Mouse (Mus musculus) neutrophil, adult 5-6 weeks (primary cell): Measurements from ENCODE around the gene Bcl10. TPM values are rescaled to one million over a fixed set of nuclear protein-coding genes. Genes with fewer than 3 reads are reported as not detected.
"Not testable (repeated sequence)": the region's sequence is repeated elsewhere in the genome, so short reads cannot be mapped to it uniquely, and the experiment has no call there.

ENCODE experiments used
- ATAC-seq: fragments of 151-379, 151-347 bp; 2 replicates; pipeline ENCODE4 v1.8.0; 2017; ENCODE audit warnings: mild to moderate bottlenecking, moderate TSS enrichment; ENCODE audit not compliant: insufficient number of reproducible peaks, poor library complexity, low FRiP score, severe bottlenecking; ENCODE audit errors: extremely low read depth
- total RNA-seq: library from RNA; stranded (forward); fragments of 200-1000 nt; gene quantifications from 2 replicates; pipeline ENCODE4 v1.2.3, GENCODE M21; 2017

Gene Bcl10
- total RNA-seq, 1 experiment from 2014 or later: 152 TPM

DNA sequence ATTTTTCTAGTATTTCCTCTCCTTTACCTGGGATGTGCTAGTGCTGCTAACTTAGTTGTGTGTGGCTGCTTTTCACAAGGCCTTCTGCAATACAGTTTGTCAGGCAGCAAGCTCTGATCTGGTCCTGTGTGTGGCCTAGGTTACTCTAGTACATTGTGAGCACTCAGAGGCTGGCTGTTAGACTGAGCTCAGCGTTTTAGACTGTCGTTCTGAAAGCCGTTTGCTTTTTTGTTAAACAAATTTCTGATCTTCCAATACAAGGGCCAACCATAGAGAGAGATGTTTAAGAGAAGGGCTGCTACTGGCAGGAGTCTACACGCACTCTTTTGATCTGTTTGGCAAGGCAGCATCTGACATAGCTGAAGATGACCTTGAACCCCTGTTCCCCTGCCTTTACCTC lies 17.4 kb downstream of the Bcl10 start:
- ATAC-seq: no peak

DNA sequence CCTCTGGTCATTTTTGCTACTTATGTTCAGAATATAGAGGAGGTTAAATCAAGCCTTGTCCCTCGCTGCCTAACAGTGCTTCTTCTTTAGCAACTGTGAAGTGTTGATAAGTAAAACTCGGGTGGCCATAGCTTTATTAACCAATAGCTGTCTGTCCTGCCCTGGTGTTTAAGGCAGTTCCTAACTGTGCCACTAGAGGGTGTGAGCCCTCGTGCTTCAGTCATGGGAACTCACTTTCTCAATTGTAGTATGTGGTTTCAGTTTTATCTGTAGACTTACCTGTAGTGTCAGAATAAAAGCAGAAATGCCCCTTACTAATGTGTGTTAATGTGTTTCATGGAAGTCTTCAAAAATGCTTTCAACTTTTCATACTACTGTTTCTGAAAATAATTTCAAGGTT lies 19.4 kb downstream of the Bcl10 start:
- ATAC-seq: peak; percentile 76

DNA sequence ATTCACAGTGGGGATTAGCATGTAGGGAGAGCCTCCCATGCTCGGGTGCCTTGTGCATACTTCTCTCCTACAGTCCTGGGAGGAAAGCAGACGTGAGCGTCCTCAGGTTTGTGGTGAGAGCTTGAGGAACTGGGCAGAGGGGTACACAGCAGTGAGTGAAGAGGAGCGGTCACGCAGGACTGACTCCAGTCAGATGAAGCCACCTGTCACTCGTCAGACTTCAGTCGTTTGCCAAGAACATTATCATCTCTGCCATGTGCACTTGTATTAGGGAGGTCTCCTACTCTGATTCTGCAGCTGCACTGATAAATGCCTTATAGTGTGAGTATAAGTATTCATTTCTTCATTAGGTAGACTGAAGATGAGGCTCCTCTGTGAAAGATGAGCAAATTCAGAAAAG lies 21.7 kb downstream of the Bcl10 start:
- no peak for ATAC-seq

DNA sequence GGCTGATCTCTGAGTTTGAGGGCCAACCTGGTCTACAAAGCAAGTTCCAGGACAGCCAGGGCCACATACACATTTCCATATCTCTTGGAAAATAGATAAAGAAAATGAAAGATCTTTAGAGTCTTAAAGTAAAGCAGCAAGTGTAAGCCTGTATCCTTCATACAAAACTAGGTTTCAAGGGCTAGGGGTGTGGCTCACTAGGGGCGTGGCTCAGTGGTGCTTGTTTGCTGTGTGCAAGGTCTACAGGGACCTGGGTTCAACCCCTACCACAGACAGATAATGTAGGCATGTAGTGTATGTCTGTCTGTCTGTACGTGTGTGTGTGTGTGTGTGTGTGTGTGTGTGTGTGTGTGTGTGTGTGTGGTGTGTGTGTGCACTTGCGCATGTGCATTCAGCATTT lies 23.3 kb downstream of the Bcl10 start:
- ATAC-seq: no peak

DNA sequence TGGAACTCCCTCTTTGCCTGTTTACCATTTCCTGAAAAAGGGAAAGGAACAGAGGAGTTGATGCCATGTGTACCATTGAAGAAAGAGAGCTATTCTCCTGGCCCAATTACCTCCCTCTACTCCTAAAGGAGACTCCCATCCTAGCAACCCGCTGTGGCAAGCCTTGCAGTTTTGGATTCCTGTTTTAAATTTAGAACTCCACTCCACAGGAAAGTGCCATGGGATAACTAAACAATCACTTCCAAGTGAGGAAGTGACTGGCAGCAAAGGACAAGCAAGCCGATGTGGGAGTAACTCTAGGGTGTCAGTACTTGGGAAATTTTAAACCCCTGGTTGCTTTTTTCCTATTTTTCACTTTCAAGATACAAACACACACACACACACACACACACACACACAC lies 24.1 kb downstream of the Bcl10 start:
- no peak for ATAC-seq

DNA sequence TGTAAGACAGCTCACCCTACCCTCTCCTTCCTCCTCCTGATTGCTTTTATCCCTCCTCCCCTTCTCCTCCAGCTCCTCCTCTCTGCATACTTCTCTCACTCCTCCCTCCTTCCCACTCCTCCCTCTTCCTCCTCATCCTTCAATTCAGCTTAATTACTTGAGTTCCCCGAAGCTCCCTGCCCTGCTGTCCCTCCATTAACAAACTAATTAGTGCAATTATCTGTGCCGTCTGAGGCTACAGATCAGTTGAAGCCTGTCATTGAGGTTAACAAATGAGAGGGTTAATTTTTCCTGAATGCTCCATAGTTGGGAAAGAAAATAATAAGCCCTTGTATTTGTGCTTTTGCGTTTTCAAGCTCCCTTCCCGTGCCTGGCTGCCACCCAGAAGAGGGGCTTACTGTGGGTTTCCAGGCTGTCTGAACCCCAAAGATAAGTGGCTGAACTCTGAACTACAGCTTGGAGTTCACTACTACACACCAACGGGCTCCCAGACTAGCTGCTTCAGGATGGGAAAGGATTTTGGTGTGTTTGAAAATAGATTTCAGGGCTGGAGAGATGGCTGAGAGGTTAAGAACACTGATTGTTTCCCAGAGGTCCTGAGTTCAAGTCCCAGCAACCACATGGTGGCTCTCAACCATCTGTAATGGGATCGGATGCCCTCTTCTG lies 25.1 kb downstream of the Bcl10 start:
- no peak for ATAC-seq

DNA sequence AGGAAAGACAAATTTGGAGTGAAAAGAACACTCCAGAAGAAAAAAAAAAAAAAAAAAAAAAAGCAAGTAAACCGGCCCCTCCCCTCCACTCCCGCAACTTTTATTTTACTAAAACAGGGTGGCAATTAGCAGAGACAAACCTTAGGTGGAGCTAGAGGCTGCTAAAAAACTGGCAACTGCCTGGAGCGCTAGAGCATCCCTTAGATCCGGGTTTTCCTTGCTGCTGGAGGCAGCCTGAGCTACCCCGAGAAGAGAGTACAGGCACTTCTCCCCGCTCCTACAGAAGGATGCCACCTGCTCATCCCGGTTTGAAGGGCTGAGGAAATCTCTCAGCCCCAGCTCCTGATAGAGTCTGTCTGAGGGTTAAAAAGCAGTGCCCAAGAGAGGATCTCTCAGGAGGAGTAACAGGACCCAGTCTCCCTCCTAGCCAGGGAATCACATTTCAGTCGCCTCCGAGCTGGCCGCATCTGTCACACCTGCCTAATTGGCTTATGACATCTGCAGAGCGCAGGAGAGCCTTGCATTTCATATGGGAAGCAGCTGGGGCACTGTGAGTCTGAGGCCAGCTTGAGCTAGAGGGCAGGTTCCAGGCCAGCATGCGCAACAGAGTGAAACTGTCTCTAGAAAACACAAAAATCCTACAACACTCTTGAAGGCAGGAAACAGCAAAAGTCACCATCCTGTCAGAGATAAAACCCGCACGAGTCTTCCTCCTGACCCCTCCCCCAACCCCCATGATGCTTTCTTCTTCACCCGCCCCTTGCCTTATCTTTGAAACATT lies 27.6 kb downstream of the Bcl10 start:
- ATAC-seq: peak; percentile 45

DNA sequence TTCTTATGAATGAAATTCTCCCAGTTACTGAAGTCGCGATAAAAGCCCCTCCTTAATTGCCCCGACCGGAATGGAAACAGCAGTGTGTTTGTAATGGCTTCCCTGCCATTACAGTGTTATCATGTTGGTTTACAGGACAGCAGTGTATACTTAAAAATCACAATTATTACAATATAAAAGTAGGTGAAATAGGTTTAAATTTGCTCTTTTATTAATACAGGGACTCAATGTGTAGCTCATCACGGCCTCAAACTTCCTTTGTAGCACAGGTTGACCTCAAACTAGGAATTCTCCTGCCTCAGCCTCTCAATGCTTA lies 28.2 kb downstream of the Bcl10 start:
- no peak for ATAC-seq

DNA sequence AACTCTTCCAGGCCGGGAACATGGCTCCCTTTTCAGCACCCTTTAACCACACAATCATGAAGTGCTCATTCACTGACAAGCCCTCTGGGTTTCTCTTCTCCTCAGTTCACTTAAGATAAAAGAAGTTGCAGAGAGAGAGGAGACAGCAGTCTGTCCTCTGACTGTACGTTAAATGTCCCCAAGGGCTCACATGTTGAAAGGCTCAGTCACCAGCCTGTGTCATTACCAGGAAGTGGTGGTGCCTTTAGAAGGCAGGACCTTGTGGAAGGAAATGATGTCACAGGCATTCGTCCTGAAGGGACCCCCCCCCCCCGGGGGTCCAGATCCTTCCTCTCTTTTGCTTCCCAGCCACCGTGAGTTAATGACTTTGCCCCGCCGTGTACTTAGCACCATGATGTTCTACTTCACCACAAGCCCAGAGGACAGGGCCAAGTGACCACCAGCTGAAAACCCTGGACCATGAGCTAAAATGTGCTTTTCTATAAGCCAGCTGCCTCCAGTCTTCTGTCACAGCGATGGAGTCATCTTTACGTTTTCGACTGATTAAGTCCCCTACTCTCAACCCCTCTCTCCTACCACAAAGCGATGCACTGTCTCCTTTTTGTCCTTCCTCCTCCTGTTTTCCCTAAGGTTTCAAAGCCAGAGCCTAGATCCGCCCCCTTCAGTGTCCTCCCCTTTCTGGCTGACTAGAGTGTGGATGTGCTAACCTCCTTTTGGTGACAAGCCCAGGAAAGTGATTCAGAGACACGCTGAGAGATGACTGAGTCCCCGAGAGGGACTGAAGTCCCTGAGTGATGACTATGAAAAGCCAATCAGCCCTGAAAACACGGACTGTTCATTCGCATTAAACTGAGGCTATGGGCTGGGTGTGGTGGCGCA lies 28.9 kb downstream of the Bcl10 start:
- ATAC-seq: peak; percentile 52; the same call in 1 of the 2 replicates

DNA sequence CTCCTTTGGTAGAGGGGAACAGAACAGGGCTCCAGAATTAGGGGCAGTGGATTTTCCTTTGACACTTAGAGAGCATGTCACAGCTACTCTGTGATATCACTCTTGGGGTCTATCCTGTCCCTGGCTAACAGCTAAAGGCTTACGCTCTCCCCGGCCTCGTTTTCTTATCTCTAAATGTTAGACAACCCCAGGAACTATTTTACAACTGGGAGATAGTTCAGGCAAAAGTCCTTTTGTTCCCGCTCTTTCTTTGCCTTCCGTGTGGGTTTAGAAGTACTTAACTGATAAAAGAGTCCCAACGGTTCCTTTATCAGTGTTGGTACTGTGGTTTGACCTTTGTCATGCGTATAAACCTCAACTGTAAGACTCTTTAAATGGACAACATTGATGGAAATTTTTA lies 30.3 kb downstream of the Bcl10 start:
- ATAC-seq: no peak

DNA sequence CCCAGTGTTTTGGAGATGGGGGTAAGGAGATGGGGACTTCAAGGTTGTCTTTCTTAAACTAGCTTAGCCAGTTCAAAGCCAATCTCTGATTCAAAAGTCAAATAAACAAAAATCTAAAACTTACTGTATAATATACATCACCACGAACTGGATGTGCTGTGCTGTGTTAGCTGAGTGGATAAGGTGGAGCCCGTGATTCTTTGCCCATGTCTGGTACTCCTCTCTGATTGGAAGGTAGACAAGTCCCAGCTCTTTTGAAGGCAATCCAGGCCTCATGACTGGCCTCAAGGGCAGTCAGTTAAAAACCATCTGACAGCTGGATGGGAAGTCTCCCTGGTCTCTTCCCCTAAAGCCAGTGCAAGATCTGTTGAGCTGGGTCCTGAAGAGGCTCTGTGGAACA lies 30.8 kb downstream of the Bcl10 start:
- ATAC-seq: no peak

DNA sequence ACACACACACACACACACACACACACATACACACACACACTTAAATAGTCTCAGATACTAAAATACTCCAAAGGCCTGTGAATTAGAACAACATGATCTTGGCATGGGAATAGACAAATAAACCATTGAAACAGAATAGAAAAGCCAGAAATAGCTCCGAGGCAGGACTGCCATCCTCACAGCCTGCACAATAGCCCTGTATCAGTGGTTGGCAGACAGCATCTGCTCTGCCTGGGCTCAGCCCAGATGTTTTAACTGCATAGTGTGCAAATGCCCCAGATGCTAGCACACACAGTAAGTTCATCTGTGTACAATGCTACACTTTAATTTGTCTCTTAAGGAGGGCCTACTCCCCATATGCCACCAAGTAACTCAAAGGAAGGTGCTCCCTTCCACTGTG lies 37.2 kb downstream of the Bcl10 start:
- no peak for ATAC-seq

DNA sequence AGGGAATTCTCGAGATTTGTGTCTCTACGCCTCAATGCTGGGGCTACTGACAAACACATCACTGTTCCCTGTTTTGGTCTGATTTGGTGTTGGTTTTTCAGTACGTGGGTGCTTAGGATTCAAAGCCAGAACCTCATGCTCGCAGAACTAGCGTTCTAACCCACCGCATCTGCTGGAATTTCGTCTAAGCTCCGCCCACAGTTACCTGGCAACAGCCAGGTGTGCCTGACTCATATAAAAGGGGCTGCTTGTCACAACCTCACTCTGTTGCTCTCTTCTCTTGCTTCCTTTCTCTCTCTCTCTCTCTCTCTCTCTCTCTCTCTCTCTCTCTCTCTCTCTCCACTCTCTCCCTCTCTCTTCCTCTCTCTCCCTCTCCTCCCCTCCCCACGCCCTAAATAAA lies 39.8 kb downstream of the Bcl10 start:
- no peak for ATAC-seq

DNA sequence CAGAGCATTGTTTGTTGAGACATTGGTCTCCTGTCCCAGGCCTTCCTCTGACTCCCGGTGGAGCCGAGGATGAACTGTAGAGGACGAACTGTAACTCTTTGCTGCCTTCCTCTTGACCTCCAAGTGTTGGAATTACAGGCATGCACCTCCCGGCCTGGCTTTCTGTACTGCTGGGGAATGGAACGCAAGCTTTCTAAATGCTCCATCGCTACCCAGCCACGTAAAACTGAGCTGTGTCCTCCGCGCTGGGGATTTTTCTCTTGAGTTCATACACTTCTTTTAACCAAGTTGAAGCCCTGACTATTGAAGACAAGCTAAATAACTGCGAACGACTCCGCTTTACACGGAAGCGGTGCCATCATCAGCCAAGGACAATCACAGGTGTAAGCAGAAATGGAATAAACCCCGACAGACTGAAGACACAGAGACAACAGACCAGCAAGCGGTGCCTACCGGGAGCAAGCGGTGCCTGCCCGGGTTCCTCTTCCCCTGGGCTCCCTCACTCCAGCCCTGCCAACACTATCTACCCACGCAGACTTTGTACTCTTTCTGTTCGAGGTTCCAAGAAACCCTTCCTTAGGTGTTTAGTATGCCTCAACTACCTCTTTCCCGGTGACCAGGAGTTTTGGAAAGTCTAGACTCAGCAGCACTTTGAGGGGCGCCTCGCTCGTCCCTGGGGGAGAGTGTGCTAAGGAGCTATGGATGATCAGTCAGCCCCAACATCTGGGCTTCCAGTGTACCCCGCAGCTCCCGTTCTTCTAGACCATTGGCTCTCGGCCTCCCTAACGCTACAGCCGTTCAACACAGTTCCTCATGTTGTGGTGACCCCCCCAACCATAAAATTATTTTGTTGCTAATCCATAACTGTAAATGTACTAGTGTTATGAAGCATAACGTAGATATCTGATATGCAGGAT lies 40.8 kb downstream of the Bcl10 start:
- ATAC-seq: no peak

DNA sequence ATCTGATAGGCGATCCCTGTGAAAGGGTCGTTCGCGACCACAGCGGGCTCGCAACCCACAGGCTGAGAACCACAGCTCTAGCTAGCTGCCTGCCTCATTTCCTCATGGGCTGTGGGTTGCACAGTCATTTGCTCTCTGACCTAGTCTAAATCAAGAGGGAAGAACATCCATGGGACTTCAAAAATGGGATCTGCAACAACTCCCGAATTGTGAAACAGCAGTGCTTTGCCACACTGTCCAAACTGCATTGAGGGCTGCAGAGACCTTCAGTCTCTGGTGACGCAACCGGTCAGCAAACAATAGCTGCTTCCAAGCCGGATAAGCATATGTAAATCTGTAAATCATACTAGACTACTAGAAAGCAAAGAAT lies 41.4 kb downstream of the Bcl10 start:
- ATAC-seq: no peak

DNA sequence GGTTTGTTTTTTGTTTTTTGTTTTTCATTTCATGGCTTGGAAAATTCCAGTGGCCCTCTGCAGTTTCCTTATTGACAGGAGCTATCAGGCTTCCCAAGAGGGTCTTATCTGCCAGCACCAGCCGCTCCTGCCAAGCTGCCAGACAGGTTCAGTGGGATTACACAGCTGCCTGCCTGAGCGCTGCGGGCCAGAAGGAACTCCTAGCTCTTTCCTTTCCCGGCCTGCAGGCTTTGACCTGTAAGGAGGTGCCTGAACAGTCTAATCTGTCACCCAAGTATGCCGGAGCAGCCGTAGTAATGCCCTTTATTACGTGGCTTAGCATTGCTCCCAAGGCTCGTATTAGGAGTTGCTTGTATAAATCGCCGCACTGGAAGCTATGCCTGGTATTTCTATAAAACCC lies 41.9 kb downstream of the Bcl10 start:
- no peak for ATAC-seq

DNA sequence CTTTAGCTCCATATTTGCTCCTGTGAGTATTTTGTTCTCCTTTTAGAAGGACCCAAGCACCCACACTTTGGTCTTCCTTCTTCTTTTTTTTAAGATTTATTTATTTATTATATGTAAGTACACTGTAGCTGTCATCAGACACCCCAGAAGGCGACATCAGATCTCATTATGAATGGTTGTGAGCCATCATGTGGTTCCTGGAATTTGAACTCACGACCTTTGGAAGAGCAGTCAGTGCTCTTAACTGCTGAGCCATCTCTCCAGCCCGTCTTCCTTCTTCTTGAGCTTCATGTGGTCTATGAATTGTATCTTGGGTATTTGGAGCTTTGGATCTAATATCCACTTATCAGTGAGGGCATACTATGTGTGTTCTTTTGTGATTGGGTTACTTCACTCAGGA lies 43.0 kb downstream of the Bcl10 start:
- ATAC-seq: not testable (repeated sequence)

DNA sequence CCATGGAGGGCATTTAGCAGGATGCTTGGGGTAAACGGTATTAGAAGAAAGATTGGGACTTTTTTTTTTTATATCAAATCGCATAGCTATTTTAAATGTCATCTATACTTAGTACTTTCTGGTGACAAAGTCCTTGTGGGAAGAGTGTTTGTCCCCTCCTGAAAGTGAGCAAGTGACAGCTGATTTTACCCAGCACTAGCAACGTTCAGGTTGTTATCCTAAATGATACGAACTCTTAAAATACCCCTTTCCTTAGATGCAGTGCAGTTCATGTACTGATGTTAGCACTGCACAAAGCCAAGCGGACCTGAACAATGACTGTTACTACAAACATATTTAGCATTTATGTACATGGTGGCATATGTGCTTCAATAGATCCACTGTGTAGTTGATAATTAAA lies 44.2 kb downstream of the Bcl10 start:
- no peak for ATAC-seq

DNA sequence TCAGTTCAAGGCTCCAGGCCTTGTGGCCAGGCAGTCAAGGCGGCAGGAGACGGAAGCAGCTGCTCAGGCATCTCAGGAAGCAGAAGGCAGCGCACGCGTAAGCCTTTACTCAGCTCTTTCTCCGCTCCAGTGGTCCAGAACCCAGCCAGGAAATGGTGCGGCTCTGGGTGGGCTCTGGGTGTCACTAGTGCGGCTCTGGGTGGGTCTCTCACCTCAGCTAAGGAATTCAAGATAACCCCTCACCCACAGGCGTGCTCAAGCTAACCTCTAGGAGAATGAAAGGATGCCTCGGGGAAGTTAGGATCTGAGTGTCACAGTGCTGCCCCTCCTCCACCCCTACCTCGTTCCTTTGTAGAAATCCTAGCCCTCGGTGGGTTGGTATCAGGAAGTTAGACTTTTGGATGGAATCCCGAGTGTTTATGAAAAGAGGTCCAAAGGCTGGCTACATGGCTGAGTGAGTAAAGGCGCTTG lies 46.5 kb downstream of the Bcl10 start:
- peak; percentile 48; the same call in 1 of the 2 replicates for ATAC-seq
